Mouse (Mus musculus) layer of hippocampus, adult 9-11 months (tissue): Measurements from ENCODE around the gene Gnl2.
A peak's percentile ranks its signal among the peaks of the same experiment; 100 is the strongest.

Experiments
- DNase-seq: peaks from one replicate; pipeline ENCODE4 v3.0.0; 2022

The Gnl2 gene

GRCm38 (mm10) chr4:125093031-125093430, 76.6 kb downstream of the Gnl2 start:
- DNase-seq, result no peak

DNA sequence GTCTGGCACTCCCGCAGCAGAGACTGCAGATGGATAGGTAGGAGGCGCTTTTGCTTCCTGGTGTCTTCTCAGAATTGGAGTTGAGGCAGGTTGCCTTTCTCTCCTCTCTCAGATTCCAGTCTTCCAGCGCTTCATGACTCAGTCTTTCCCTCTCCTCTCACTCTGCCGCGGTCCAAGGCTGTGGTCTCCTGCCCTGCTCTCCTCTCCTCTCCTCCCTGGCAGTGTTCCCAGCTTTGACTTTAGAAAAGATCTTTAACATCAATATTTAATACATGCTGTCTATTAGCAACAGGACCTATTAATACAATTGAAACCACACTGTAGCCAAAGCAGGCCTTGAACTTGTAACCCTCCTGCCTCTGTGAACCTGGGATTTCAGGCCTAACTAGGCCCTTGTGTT, 79.7 kb downstream of the Gnl2 start:
- DNase-seq, result no peak

- no peak for DNase-seq
Observed at GRCm38 (mm10) chr4:125097412-125097811, 81.0 kb downstream of the Gnl2 start.

DNA sequence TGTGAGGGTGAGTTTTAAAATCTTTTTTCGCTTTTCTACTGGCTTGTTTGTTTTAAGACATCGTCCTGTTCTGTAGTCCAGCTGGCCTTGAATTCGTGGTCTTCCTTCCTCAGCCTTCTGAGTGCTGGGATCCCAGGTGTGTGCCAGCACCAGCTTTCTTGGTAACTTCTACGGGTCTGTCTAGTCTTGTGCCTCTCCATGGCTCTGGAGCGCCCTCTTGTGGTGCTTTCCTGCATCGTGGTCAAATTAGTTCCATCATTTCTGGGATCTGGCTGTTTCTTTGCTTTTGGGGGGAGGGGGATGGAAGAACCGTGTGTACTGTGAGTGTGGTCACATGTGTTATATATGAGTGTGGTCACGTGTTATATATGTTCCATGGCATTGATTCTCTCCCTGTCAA, 83.1 kb downstream of the Gnl2 start:
- DNase-seq, result peak; percentile 70

DNA sequence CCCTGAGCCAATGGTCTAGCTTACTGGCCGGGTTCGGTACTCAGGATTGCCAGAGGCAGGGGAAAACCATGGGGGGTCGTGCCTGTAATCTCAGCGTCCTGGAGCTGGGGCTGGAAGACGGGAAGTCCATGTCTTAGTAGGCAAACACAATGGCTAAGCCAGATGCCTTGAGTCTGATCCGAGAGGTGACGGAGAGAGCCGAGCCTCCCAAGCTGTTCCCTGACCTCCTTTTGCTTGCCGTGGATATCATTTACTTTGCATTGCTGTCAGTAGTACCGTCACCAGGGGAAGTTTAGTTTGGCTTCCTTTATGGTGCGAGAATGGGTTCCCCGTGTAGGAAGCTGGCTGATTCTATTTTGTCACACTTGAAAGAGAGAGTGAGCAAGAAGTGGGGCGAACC, 84.9 kb downstream of the Gnl2 start:
- no peak for DNase-seq
